Mouse (Mus musculus) right cerebral cortex, postnatal 4 days (tissue): ENCODE data around the gene Sctr.

ENCODE experiments used
- DNase-seq: peaks from one replicate; pipeline ENCODE4 v3.0.0-alpha.2; 2022

Sctr gene

DNA sequence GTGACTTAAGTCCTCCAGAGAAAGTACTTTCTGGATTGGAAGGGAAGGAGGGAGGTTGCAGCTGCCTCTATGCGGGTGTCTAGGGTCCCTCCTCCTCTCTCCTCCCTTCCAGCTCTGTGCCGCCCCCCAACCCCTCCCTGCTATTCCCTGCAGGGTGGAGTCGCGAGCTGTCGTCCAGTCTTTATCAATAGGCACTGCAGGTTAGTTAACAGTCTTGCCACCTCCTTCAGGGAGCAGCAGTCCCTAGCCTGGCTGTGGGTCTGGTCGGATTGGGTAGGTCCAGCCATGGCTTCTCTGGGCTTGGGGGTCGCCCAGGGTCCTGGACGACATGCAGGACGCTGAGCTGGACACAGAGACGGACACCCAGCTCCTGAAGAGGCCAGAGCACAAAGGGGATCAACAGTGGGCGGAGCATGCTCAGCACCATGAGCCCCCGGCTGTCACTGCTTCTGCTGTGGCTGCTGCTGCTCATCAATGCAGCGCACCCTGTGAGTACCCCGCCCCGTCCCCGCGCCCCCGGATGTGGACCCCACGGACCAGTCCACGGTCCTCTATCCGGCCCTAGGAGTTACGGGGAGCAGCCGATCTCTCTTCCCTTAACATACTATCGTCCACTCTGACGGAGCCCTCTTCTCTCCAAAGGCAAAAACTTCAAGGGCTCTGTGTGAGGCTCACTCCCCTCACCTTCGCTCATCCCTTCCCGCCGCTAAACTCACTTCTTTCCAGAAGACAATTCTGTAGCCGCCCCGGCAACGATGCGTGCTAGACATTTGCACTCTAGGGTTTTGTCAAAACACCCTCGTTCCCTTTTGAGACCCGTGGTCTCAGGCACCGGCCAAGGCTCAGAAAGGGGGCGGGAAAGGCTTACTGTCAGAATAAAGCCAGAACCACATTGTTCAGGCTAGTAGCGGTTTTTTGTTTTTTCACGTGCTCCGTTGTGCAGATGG lies at the start of gene Sctr:
TSS of gene Sctr (plus strand) at position 51 of the 947 bp plus-strand sequence.
- peak; percentile 23 for DNase-seq

DNA sequence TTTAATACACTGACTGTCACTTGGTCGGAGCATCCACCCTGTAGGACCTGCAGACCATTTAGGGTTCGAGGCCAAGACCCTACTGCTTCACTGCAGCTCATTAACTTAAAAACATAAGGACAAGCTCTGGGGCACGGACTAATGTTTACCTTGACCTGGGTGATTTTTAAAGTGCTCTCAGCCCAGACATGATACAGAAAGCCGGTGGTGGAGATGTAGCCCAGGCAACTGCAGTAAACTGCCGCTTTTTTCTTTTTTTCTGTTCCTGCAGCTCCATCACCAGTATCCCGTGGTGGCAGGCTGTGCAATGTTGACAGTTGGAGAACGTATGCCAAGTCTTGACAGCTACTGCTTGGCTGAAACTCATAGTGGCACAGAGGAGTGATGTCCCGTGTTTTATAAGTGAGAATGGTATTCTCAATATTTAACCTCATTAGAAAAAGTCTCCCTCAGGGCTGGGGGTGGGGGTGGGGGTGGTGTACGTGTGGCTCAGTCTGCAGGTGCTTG lies 48.9 kb upstream of the Sctr start:
- peak; percentile 8 for DNase-seq

GRCm38 (mm10) chr1:119959464-119959863 lies 47.2 kb upstream of the Sctr start:
- DNase-seq = no peak

- DNase-seq = no peak
Measured at GRCm38 (mm10) chr1:119959920-119960319, 46.8 kb upstream of the Sctr start.

GRCm38 (mm10) chr1:119965804-119966514 lies 40.7 kb upstream of the Sctr start:
- DNase-seq = no peak

GRCm38 (mm10) chr1:119973117-119973516 lies 33.6 kb upstream of the Sctr start:
- DNase-seq = no peak

- no peak for DNase-seq
Measured at GRCm38 (mm10) chr1:119975141-119975540, 31.6 kb upstream of the Sctr start.

GRCm38 (mm10) chr1:119986555-119986954 lies 20.1 kb upstream of the Sctr start:
- DNase-seq = no peak

GRCm38 (mm10) chr1:119996798-119997581 lies 9.7 kb upstream of the Sctr start, which contains the start of gene Cfap221:
Gene Cfap221 (minus strand): TSS chr1:119997234.
- peak; percentile 69 for DNase-seq

GRCm38 (mm10) chr1:119997644-119998043 lies 9.1 kb upstream of the Sctr start:
- DNase-seq = peak; percentile 11

GRCm38 (mm10) chr1:120007851-120008588 lies 1.3 kb downstream of the Sctr start:
- DNase-seq = no peak

DNA sequence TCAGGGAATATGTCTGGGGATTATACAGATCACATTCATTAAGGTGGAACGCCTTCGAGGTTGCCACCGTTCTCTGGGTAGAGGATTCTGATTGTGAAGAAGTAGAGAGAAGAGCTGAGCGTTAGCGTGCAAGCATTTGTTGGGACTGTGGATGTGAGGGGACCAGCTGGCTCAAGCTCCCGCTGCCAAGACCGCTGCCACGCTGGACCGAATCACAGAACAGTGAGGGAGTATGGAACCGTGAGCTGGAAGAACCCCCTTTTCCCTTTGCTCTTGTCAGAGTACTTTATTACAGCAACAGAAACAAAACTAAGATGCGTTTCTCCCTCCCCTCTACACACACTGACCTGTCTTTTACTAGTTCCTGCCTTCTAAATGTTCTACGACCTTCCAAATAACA lies 5.9 kb downstream of the Sctr start:
- no peak for DNase-seq

DNA sequence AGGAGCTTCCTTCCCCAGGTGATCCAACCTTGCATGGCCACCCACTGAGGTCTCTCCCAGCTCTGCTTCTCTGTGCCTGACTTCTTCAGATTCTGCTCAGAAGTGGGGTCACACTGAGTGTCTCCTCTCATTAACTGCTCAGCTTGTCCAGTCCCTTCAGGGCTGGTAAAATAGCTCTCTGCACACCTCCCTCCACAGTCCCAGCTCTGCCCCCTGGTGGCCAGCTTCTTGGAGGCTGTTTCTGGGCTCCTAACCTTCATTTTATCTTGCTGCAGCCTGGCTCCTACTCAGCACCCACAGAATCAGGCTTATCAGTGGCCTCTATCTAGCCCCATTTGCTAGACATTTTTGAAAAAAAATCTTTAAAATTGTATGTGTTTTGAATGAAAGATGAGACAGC lies 6.4 kb downstream of the Sctr start:
- peak; percentile 76 for DNase-seq

GRCm38 (mm10) chr1:120016240-120016639 lies 9.5 kb downstream of the Sctr start:
- no peak for DNase-seq

- DNase-seq = no peak
Measured at GRCm38 (mm10) chr1:120018900-120019299, 12.2 kb downstream of the Sctr start.

- DNase-seq = no peak
Measured at GRCm38 (mm10) chr1:120019428-120019827, 12.7 kb downstream of the Sctr start.

DNA sequence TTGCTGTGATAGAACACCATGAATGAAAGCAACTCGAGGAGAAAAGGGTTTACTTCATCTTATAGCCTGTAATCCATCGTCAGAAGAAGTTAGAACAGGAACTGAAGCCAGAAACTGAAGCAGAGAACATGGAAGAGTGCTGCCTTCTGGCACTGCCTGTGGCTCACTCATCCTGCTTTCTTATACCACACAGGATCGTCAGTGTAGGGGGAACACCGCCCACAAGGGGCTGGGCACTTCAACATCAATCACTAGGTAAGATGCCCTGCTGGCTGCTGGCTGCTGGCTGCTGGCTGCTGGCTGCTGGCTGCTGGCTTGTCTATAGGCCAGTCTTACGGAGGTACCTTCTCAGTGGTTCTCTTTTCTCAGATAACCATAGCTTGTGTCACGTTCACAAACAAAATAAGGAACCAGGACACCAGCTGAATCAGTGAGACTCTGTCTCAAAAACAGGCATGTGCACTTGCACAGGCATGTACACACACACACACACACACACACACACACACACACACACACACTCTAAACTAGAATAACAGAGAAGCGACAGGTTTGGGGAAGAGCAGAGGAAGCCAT lies 13.7 kb downstream of the Sctr start:
- DNase-seq = no peak

DNA sequence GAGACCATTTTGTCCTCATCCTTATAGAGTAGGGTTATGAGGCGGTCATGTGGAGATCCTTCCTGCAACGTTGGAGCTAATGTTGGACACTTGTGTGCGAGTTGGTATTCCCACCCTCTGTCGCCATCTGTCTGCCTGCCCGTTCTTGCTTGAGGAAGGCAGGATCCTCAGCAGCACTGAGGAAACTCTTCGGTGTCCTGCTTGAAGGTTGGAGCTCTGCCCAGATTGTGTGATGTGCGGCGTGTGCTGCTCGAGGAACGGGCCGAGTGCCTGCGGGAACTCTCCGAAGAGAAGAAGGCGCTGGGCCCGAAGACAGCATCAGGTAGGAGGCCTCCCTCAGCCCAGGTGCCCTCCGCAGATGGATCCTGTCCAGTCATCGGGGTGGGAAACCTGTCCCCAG lies 15.3 kb downstream of the Sctr start:
- no peak for DNase-seq

DNA sequence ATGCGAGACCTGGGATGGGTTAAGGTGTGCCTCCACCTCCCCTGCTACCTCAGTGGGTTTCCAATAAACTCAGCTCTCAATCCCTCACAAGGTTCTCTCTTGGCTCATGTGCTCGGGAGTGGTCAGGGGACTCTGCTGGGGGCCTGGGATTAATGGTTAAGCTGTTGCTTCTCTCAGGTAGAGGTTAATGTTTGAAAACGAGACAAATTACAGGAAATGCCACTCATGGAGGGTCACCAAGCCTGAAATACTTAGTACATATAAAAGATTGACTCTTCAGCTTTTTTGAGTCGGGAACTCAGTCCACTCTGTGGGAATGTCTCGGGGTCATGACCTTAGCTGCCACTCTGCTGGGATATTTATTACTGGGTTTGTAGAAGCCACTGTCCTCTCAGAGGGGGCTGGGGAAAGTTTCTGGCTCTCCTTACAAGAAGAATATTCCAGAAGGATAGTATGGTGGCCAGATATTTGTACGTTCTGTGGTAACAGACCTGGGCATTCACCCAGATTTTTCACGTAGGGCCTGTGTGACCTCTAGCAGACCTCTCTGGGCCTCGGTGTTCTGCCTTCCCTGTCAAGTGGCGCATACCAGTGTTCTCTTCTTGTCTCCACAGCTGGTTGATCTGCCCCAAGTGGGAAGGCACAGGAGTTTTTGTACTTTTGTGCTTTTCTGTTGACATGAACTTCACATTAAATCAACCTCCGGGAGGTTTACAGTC lies 17.8 kb downstream of the Sctr start:
- no peak for DNase-seq

DNA sequence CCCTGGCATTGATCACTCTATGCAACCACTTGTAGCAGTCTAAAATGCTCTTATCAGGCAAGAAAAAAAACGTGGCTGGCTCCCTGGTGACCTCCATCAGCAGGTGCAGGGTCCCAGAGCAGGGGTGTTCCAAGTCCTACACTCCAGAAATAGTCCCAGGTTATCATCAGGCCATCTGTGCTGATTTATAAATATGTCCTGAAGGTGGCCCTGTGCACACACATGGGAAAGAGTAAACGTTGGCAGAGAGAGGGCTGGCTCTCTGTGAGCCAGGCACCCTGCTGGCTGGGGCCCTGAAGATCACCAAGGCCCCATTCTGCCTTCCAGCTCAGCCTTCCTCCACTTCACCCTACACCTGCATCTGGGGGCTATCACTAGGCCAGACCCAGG lies 18.4 kb downstream of the Sctr start:
- no peak for DNase-seq

DNA sequence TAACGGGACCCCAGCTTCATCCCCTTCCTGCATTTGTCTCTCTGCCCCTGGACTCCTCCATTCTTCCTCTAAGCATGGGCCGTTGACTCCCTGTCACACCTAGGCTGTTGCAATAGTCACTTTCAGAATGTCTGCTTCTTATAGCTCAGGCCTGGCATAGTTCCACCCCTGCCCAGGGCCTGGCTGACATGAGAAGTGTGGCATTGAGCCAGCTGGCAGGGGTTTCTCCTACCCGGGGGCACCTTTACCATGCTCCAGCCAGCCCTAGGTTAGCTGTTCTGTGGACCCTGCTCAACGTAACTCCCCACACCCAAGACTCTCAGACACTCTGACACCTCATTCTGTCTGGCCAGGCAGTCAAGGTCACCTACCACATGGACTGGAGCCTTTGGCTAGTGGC lies 21.0 kb downstream of the Sctr start:
- no peak for DNase-seq
